Mouse (Mus musculus) olfactory bulb, adult 2 months (tissue): ENCODE results near the gene Ccnd3.

ENCODE experiments used
- CTCF ChIP-seq: fragments of 200-500 bp; IDR thresholded peaks from 2 replicates; pipeline ENCODE4 v1.5.1; 2012; ENCODE audit warnings: low read depth, mild to moderate bottlenecking, low read length, moderate library complexity; ENCODE audit not compliant: insufficient read depth
- POLR2A ChIP-seq: fragments of 200-500 bp; IDR thresholded peaks from 2 replicates; pipeline ENCODE4 v1.6.1; 2012; ENCODE audit warnings: mild to moderate bottlenecking, low read depth, low read length, moderate library complexity; ENCODE audit not compliant: insufficient read depth

DNA sequence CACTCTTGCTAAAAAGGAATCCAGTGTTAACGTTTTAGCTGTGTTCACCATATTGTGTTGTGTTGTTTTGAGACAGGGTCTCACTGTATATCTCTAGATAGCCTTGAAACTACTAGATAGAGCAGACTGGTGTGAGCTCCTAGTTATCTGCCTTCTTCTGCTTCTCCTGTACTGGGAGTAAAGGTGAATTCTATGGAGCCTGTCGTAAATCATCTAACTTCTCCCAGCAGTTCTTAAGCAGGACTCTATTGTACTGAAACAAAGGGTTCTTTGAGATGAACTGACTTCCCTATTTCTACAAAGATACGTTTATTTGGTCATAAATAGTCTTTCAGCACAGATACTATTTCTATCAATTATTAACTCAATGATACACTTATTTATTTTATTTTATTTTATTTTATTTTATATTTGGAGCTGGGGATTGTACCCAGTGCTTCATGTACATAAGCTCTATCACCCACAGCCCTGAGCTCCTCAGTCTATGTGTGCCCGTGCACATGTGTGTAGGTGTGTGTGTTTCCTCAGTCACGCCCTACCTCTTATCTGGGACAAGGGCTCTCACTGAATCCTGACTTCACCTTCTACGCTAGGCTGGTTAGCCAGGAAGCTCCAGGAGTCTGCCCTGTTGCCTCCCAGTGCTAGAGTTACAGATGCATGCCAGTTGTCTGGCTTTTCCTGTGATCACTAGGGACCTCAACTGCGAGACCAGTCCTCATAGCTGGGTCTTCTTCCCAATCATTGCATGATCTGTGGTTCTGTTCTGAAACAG, 129.3 kb downstream of the Ccnd3 start:
- TF ChIP-seq POLR2A (no peak), CTCF (no peak)
